Mouse (Mus musculus): ENCODE measurements around the gene Pik3ap1. TPM values are rescaled to one million over a fixed set of nuclear protein-coding genes. Genes with fewer than 3 reads are reported as not detected.
"Not testable (repeated sequence)": the region's sequence is repeated elsewhere in the genome, so short reads cannot be mapped to it uniquely, and the experiment has no call there.

Pik3ap1 gene
- 1.5 and 1.7 TPM in 2 replicates for polyA plus RNA-seq (2015; fragmentation: Nextera tagmentation; extraction: Ambion mirVana)

- 0% methylated on average over 39 of the region's 41 CpGs for WGBS
Measured at GRCm38 (mm10) chr19:41384922-41385508, at the start of gene Pik3ap1. Gene Pik3ap1, minus strand, starts transcription at chr19:41385102.

GRCm38 (mm10) chr19:41431512-41432164 is 46.7 kb upstream of the Pik3ap1 start:
- not testable (repeated sequence) for H3K4me1 ChIP-seq (ENCODE audit: control insufficient read depth, insufficient read depth, low read length); H3K4me3 ChIP-seq (ENCODE audit: low read length); H3K36me3 ChIP-seq (ENCODE audit: control insufficient read depth, insufficient read depth); H3K4me2 ChIP-seq (ENCODE audit: low read depth, low read length); H3K27ac ChIP-seq (ENCODE audit: low read length); H3K27me3 ChIP-seq (ENCODE audit: control insufficient read depth, insufficient read depth, low read length); ATAC-seq (replicated peaks; ENCODE audit: extremely low read depth, insufficient read depth, low FRiP score); H3K9ac ChIP-seq (ENCODE audit: low read length); H3K9me3 ChIP-seq (replicated peaks; ENCODE audit: control insufficient read depth, low read length)
- no CpG with 5 or more reads among the region's 6 CpGs for WGBS

More at GRCm38 (mm10) chr19:41384922-41385508, at the start of gene Pik3ap1:
- Histone ChIP-seq H3K4me3 (ENCODE audit: low read length) (peak within 1 kb of the TSS; percentile 55), H3K4me1 (ENCODE audit: control insufficient read depth, insufficient read depth, low read length) (peaks cover 12% of the 10 kb centered on the region), H3K27ac (ENCODE audit: low read length) (no peak within 1 kb of the TSS), H3K9me3 (replicated peaks; ENCODE audit: control insufficient read depth, low read length) (no peaks in the 10 kb centered on the region), H3K4me2 (ENCODE audit: low read depth, low read length) (peak within 1 kb of the TSS; percentile 87), H3K27me3 (ENCODE audit: control insufficient read depth, insufficient read depth, low read length) (no peaks in the 10 kb centered on the region), H3K36me3 (ENCODE audit: control insufficient read depth, insufficient read depth) (no peaks in the 10 kb centered on the region), H3K9ac (ENCODE audit: low read length) (peak within 1 kb of the TSS; percentile 51)
- peak; percentile 53 for ATAC-seq (replicated peaks; ENCODE audit: extremely low read depth, insufficient read depth, low FRiP score)

- H3K27me3 ChIP-seq (ENCODE audit: control insufficient read depth, insufficient read depth, low read length); H3K4me3 ChIP-seq (ENCODE audit: low read length); H3K4me2 ChIP-seq (ENCODE audit: low read depth, low read length); ATAC-seq (replicated peaks; ENCODE audit: extremely low read depth, insufficient read depth, low FRiP score); H3K9ac ChIP-seq (ENCODE audit: low read length); H3K9me3 ChIP-seq (replicated peaks; ENCODE audit: control insufficient read depth, low read length); H3K4me1 ChIP-seq (ENCODE audit: control insufficient read depth, insufficient read depth, low read length); H3K27ac ChIP-seq (ENCODE audit: low read length); H3K36me3 ChIP-seq (ENCODE audit: control insufficient read depth, insufficient read depth): not testable (repeated sequence)
- no CpG with 5 or more reads among the region's 8 CpGs for WGBS
Measured at GRCm38 (mm10) chr19:41425927-41426772, 41.2 kb upstream of the Pik3ap1 start.

- WGBS: 54% methylated on average over 2 of the region's 2 CpGs
- Histone ChIP-seq H3K4me1 (ENCODE audit: control insufficient read depth, insufficient read depth, low read length) (no peaks in the 10 kb centered on the region), H3K27me3 (ENCODE audit: control insufficient read depth, insufficient read depth, low read length) (no peaks in the 10 kb centered on the region), H3K9me3 (replicated peaks; ENCODE audit: control insufficient read depth, low read length) (no peaks in the 10 kb centered on the region), H3K27ac (ENCODE audit: low read length) (no peak overlapping the region), H3K9ac (ENCODE audit: low read length) (no peak overlapping the region), H3K4me3 (ENCODE audit: low read length) (no peak overlapping the region), H3K36me3 (ENCODE audit: control insufficient read depth, insufficient read depth) (no peaks in the 10 kb centered on the region), H3K4me2 (ENCODE audit: low read depth, low read length) (no peak overlapping the region)
- no peak for ATAC-seq (replicated peaks; ENCODE audit: extremely low read depth, insufficient read depth, low FRiP score)
Measured at GRCm38 (mm10) chr19:41421264-41421663, 36.4 kb upstream of the Pik3ap1 start.

- H3K27me3 ChIP-seq (ENCODE audit: control insufficient read depth, insufficient read depth, low read length): no peaks in the 10 kb centered on the region
Measured at GRCm38 (mm10) chr19:41418786-41419185, 33.9 kb upstream of the Pik3ap1 start.

GRCm38 (mm10) chr19:41417995-41418394 is 33.1 kb upstream of the Pik3ap1 start:
- H3K9me3 ChIP-seq (replicated peaks; ENCODE audit: control insufficient read depth, low read length): no peaks in the 10 kb centered on the region
- no peak overlapping the region for H3K4me3 ChIP-seq (ENCODE audit: low read length)
- H3K27me3 ChIP-seq (ENCODE audit: control insufficient read depth, insufficient read depth, low read length): no peaks in the 10 kb centered on the region
- H3K4me1 ChIP-seq (ENCODE audit: control insufficient read depth, insufficient read depth, low read length): no peaks in the 10 kb centered on the region
- no peak for ATAC-seq (replicated peaks; ENCODE audit: extremely low read depth, insufficient read depth, low FRiP score)
- H3K27ac ChIP-seq (ENCODE audit: low read length): no peak overlapping the region
- WGBS: 59% methylated on average over 5 of the region's 5 CpGs
- H3K4me2 ChIP-seq (ENCODE audit: low read depth, low read length): no peak overlapping the region
- H3K36me3 ChIP-seq (ENCODE audit: control insufficient read depth, insufficient read depth): no peaks in the 10 kb centered on the region
- H3K9ac ChIP-seq (ENCODE audit: low read length): no peak overlapping the region

More at GRCm38 (mm10) chr19:41418786-41419185, 33.9 kb upstream of the Pik3ap1 start:
- no peaks in the 10 kb centered on the region for H3K9me3 ChIP-seq (replicated peaks; ENCODE audit: control insufficient read depth, low read length)
- H3K27ac ChIP-seq (ENCODE audit: low read length): no peak overlapping the region
- ATAC-seq (replicated peaks; ENCODE audit: extremely low read depth, insufficient read depth, low FRiP score): no peak
- H3K4me1 ChIP-seq (ENCODE audit: control insufficient read depth, insufficient read depth, low read length): no peaks in the 10 kb centered on the region
- no peak overlapping the region for H3K4me3 ChIP-seq (ENCODE audit: low read length)
- 60% methylated on average over 2 of the region's 2 CpGs for WGBS
- no peak overlapping the region for H3K9ac ChIP-seq (ENCODE audit: low read length)
- no peak overlapping the region for H3K4me2 ChIP-seq (ENCODE audit: low read depth, low read length)
- H3K36me3 ChIP-seq (ENCODE audit: control insufficient read depth, insufficient read depth): no peaks in the 10 kb centered on the region

- Histone ChIP-seq H3K4me3 (ENCODE audit: low read length) (no peak overlapping the region), H3K27me3 (ENCODE audit: control insufficient read depth, insufficient read depth, low read length) (no peaks in the 10 kb centered on the region), H3K27ac (ENCODE audit: low read length) (no peak overlapping the region), H3K4me1 (ENCODE audit: control insufficient read depth, insufficient read depth, low read length) (no peaks in the 10 kb centered on the region), H3K36me3 (ENCODE audit: control insufficient read depth, insufficient read depth) (no peaks in the 10 kb centered on the region), H3K4me2 (ENCODE audit: low read depth, low read length) (peak overlapping the region; percentile 44; the same call in 1 of the 2 replicates), H3K9ac (ENCODE audit: low read length) (no peak overlapping the region), H3K9me3 (replicated peaks; ENCODE audit: control insufficient read depth, low read length) (no peaks in the 10 kb centered on the region)
- WGBS: 31% methylated on average over 10 of the region's 10 CpGs
- ATAC-seq (replicated peaks; ENCODE audit: extremely low read depth, insufficient read depth, low FRiP score): no peak
Measured at GRCm38 (mm10) chr19:41416201-41416600, 31.3 kb upstream of the Pik3ap1 start.

GRCm38 (mm10) chr19:41402603-41403002 is 17.7 kb upstream of the Pik3ap1 start:
- Histone ChIP-seq H3K4me1 (ENCODE audit: control insufficient read depth, insufficient read depth, low read length) (no peaks in the 10 kb centered on the region), H3K27ac (ENCODE audit: low read length) (no peak overlapping the region), H3K4me2 (ENCODE audit: low read depth, low read length) (no peak overlapping the region), H3K4me3 (ENCODE audit: low read length) (no peak overlapping the region), H3K36me3 (ENCODE audit: control insufficient read depth, insufficient read depth) (no peaks in the 10 kb centered on the region), H3K9ac (ENCODE audit: low read length) (no peak overlapping the region), H3K9me3 (replicated peaks; ENCODE audit: control insufficient read depth, low read length) (no peaks in the 10 kb centered on the region), H3K27me3 (ENCODE audit: control insufficient read depth, insufficient read depth, low read length) (no peaks in the 10 kb centered on the region)
- ATAC-seq (replicated peaks; ENCODE audit: extremely low read depth, insufficient read depth, low FRiP score): no peak
- 70% methylated on average over 8 of the region's 8 CpGs for WGBS

GRCm38 (mm10) chr19:41390856-41391255 is 6.0 kb upstream of the Pik3ap1 start:
- H3K9me3 ChIP-seq (replicated peaks; ENCODE audit: control insufficient read depth, low read length): no peaks in the 10 kb centered on the region
- H3K27ac ChIP-seq (ENCODE audit: low read length): no peak overlapping the region
- no peak overlapping the region for H3K4me3 ChIP-seq (ENCODE audit: low read length)
- H3K4me2 ChIP-seq (ENCODE audit: low read depth, low read length): no peak overlapping the region
- no peak for ATAC-seq (replicated peaks; ENCODE audit: extremely low read depth, insufficient read depth, low FRiP score)
- H3K9ac ChIP-seq (ENCODE audit: low read length): no peak overlapping the region
- no peaks in the 10 kb centered on the region for H3K27me3 ChIP-seq (ENCODE audit: control insufficient read depth, insufficient read depth, low read length)
- 80% methylated on average over 8 of the region's 8 CpGs for WGBS
- peaks cover 5% of the 10 kb centered on the region for H3K4me1 ChIP-seq (ENCODE audit: control insufficient read depth, insufficient read depth, low read length)
- no peaks in the 10 kb centered on the region for H3K36me3 ChIP-seq (ENCODE audit: control insufficient read depth, insufficient read depth)

Data from heart, embryonic 16.5 days (tissue).